Mouse (Mus musculus): ENCODE measurements at regions not wholly inside any gene's neighbourhood (a gene's known extent, or its start where the extent isn't known, plus 50 kb on each side); places are given as distances from the start of the nearest gene placed in this dataset.

- peak; percentile 58 for ATAC-seq
Observed at GRCm38 (mm10) chr13:16763746-16764145, 752.1 kb downstream of the Inhba start.

GRCm38 (mm10) chr13:16769409-16769808, 757.8 kb downstream of the Inhba start:
- no peak for ATAC-seq

DNA sequence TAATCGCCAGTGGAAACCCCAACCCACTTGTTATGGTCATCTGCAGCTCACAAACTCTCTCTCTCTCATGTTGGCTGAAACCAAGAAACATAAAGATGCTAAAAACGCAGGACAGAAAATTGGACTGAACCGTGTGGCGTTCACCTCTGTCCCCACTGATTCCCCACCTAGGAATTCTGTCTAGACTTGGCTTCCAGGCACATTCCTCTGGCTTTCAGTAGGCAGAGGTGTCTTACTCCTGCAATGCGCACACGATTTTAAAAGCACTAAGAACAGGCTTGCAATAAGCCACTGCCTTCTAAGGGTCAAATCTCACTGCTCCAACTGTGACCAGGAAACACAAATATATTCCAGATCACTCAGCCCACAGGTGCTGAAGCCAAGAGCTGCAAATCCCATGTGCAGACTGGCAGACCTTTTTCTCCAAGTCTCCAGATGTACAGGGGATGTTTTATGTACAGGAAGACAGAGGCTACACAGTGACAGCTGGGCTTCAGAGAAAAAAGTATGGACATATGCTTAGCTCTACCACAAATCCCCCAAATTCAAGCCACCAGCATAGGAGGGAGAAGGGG, 758.3 kb downstream of the Inhba start:
- no peak for ATAC-seq

- no peak for ATAC-seq
Observed at GRCm38 (mm10) chr13:16771845-16772244, 760.2 kb downstream of the Inhba start.

DNA sequence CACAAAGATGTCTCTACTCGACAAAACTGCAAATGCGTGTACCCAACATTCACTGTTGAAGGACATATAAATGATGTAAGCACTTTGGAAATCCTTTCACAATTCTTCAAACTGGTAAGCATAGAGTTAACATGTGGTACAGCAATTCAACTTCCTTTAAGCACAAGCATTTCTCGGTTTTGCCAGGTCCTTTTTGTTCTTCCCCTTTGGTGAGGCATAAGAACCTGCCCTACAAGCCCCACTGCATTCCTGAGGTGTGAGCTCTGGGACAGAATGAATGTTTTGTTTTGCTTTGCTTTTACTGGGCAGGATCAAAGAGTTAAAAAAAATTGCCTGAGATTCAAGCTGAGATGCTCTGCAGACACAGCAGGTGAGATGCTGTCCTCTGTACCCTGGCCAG, 793.9 kb downstream of the Inhba start:
- ATAC-seq: no peak
